Mouse (Mus musculus) neutrophil, adult 5-6 weeks (primary cell): Measurements from ENCODE around the gene Nudt2. TPM values are rescaled to one million over a fixed set of nuclear protein-coding genes. Genes with fewer than 3 reads are reported as not detected.

ENCODE experiments used
- ATAC-seq: fragments of 151-379, 151-347 bp; 2 replicates; pipeline ENCODE4 v1.8.0; 2017; ENCODE audit warnings: mild to moderate bottlenecking, moderate TSS enrichment; ENCODE audit not compliant: insufficient number of reproducible peaks, poor library complexity, low FRiP score, severe bottlenecking; ENCODE audit errors: extremely low read depth
- total RNA-seq: library from RNA; stranded (forward); fragments of 200-1000 nt; gene quantifications from 2 replicates; pipeline ENCODE4 v1.2.3, GENCODE M21; 2017

The Nudt2 gene
- total RNA-seq, 1 experiment from 2014 or later: 1.0 TPM

DNA sequence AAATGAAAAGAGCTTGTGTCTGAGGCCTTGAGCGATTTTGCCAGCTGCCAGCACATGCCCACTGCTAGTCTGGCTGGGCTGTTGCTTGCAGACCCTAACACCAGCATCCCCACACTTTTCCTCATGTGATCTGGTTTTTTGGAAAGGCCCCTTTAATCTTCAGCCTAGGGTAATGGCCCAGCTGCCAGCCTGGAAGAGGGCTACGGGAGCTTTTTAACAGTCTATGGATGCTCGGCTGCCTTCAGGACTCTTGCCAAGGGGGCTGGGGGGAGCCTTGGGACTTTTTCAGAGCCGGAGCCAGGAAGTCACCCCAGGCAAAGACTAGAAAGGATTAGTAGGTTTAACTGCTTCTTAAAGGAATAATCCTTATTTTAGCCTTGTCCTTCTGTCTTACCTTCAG is 48.4 kb downstream of the Nudt2 start:
- no peak for ATAC-seq

DNA sequence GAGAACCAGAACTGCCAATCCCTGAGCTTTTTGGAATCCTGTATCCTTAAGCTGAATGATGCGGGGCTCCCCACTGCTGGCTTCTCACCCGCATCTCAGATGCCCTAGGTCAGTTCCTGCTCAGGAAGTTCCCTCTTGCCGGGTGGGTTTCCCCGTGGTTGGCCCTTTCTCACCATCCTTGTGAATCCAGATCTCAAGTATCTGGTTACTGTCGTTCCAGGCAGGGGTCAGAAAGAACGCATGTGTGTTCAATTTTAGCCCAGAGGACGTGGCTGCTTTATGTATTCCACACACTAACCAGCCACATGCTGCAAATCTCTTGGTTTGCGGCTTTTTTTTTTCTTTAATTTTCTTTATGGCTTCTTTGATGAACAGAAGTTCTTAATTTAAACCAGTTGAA is 48.8 kb downstream of the Nudt2 start:
- no peak for ATAC-seq

- no peak for ATAC-seq
These were observed 52.3 kb downstream of the Nudt2 start, which contains the start of gene 1110017D15Rik for GRCm38 (mm10) chr4:41517233-41517632. Gene 1110017D15Rik (minus strand): TSS chr4:41517333.

GRCm38 (mm10) chr4:41518349-41518748 is 53.4 kb downstream of the Nudt2 start:
- no peak for ATAC-seq

GRCm38 (mm10) chr4:41519195-41519594 is 54.2 kb downstream of the Nudt2 start:
- no peak for ATAC-seq

DNA sequence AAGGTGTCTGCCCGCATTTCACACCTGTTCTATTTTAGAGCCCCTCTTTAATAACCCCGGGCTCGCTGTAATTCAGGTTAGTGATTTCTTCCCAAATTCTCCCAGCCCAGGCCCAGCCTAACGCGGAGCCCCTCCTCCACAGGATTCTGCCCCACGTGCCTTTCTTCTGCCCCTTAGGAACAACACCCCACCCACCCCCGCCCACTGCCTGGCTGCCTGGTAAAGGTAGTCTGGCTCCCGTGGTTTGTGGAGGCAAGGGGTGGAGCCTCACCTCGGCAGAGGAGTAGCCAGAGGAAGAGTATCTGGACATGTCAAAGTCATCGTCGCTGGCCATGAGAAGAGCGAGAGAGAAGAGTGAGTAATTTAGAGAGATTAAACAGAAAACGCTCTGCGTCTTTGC is 55.7 kb downstream of the Nudt2 start:
- no peak for ATAC-seq

DNA sequence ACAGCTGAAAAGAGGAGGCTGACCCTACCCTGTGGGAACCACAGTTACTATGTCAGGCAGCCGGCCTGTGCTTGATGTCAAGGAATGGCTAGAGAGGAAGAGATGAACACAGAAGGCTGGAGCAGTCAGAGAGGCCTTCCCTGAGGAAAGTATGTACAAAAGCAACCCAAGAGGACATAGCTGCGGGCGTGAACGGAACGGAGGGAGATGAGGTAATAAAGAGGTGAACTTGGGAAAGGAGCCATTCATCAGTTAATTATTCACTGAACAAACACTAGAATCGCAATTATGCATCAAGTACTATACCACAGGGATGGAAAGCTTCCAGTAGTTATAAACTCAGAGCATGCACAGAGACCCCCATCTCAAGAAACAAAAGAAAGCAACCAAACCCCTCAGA is 57.2 kb downstream of the Nudt2 start:
- ATAC-seq: no peak

GRCm38 (mm10) chr4:41522788-41523187 is 57.8 kb downstream of the Nudt2 start:
- no peak for ATAC-seq

DNA sequence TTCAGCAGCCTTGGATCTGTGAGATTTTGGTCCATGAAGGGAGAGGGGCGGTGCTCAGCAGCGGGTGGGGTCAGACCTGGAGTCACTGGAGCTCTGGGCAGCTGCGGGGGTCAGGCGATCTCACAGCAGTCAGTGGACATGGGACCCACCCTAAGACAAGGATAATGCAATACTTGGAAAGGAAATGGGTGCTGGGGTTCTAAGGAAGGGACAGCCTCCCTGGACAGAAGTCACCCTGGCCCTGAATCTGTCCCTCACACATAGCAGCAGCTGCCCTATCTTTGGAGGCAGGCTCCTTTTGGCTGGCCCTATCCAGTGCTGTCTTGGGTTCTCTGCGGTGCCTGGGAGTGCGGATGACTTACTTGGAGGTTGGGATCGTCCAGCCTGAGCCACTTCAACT is 58.9 kb downstream of the Nudt2 start:
- no peak for ATAC-seq

GRCm38 (mm10) chr4:41524829-41525228 is 59.9 kb downstream of the Nudt2 start:
- no peak for ATAC-seq

DNA sequence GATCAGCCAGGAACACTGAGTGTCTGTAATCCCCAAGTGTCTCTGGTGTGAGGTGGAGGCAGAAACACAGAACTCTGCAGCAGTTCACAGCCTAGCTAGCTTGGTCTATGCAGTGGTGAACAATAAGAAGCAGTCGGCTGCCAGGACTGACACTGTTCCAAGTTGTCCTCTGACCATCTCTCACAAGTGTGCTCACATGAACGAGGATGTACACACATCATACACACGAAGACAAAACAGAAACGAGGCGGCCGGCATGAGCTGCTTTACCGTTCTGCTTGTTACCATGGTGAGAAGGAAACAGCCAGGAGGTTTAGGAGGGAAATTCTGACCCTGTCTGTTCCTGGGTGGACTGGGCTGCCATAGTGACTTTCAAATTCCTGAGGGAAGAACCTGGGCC is 61.6 kb downstream of the Nudt2 start:
- ATAC-seq: no peak

DNA sequence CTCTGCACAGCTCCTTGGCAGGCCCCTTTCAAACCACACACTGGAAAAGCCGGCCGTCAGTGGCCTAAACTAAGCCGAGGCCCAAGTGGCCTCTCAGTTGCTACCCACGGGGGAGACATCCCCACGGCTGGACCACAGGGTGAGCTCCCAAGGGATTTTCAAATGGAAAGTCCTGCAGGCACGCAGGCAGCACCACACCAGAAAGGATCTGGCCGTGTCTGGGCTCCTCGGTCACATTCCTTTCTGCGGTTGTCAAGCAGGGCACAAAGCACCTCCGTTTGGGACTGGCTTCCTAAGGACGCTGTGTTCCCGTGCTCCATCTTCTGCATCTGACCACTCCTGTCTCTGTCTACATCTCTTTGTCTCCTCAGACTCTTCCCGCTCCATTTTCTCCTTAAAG is 62.1 kb downstream of the Nudt2 start:
- ATAC-seq: no peak

GRCm38 (mm10) chr4:41527996-41528395 is 63.0 kb downstream of the Nudt2 start:
- ATAC-seq: no peak

Other genes starting within 250 kb of the Nudt2 start
- 23.9 and 25.0 TPM in 2 replicates for gene Ubap2, start 190.0 kb upstream of the Nudt2 start, total RNA-seq
- 83.2 and 88.3 TPM in 2 replicates for gene Dcaf12, start 150.3 kb upstream of the Nudt2 start, total RNA-seq
- 75.4 and 94.9 TPM in 2 replicates for gene Ubap1, start 116.2 kb upstream of the Nudt2 start, total RNA-seq
- gene Kif24, start 264 bp upstream of the Nudt2 start, total RNA-seq: 2.9 and 3.3 TPM in 2 replicates
- gene AI464131, start 37.9 kb downstream of the Nudt2 start, total RNA-seq: not detected in 2 replicates
- gene 1110017D15Rik, start 52.2 kb downstream of the Nudt2 start, total RNA-seq: not detected in 2 replicates
- gene Fam219a, start 104.4 kb downstream of the Nudt2 start, total RNA-seq: 8.4 and 10.2 TPM in 2 replicates
- not detected in 2 replicates for gene Dnaic1, start 104.6 kb downstream of the Nudt2 start, total RNA-seq
- gene Enho, start 175.2 kb downstream of the Nudt2 start, total RNA-seq: not detected in 2 replicates
- not detected in 2 replicates for gene Cntfr, start 231.9 kb downstream of the Nudt2 start, total RNA-seq
- 27.1 and 33.6 TPM in 2 replicates for gene Il11ra1, start 234.8 kb downstream of the Nudt2 start, total RNA-seq
- 14.4 and 15.5 TPM in 2 replicates for gene Rpp25l, start 248.4 kb downstream of the Nudt2 start, total RNA-seq